Mouse (Mus musculus) forebrain, postnatal 0 days (tissue): ENCODE measurements at regions not wholly inside any gene's neighbourhood (a gene's known extent, or its start where the extent isn't known, plus 50 kb on each side); places are given as distances from the start of the nearest gene placed in this dataset.

Experiments
- ATAC-seq: fragments of 200-750 bp; cut with Nextera tagmentation; 2 replicates; pipeline ENCODE4 v1.8.0; 2017; ENCODE audit warnings: mild to moderate bottlenecking, moderate library complexity
- DNase-seq: peaks from one replicate; pipeline ENCODE4 v3.0.0-alpha.2; 2015
- H3K27ac ChIP-seq: fragments of 300-500 bp; sonication (generic); 2 replicates; pipeline ENCODE4 v1.5.1; 2014; ENCODE audit warnings: low read depth, mild to moderate bottlenecking, antibody characterized with exemption, low read length, moderate library complexity, mixed read lengths
- H3K27me3 ChIP-seq: fragments of 300-500 bp; sonication (generic); 2 replicates; pipeline ENCODE4 v1.6.1; 2014; ENCODE audit warnings: mild to moderate bottlenecking, low read length, mixed read lengths; ENCODE audit not compliant: insufficient read depth
- H3K36me3 ChIP-seq: fragments of 300-500 bp; sonication (generic); 2 replicates; pipeline ENCODE4 v1.6.1; 2014; ENCODE audit warnings: mild to moderate bottlenecking, moderate library complexity; ENCODE audit not compliant: insufficient read depth
- H3K4me1 ChIP-seq: fragments of 300-500 bp; sonication (generic); 2 replicates; pipeline ENCODE4 v1.6.1; 2014; ENCODE audit warnings: antibody characterized with exemption; ENCODE audit not compliant: insufficient read depth
- H3K4me2 ChIP-seq: fragments of 300-500 bp; sonication (generic); 2 replicates; pipeline ENCODE4 v1.6.1; 2014; ENCODE audit warnings: low read depth, mild to moderate bottlenecking, moderate library complexity
- H3K4me3 ChIP-seq: fragments of 300-500 bp; sonication (generic); 2 replicates; pipeline ENCODE4 v1.5.1; 2014; ENCODE audit warnings: low read depth, low read length, mixed read lengths
- H3K9ac ChIP-seq: fragments of 300-500 bp; sonication (generic); 2 replicates; pipeline ENCODE4 v1.6.1; 2014; ENCODE audit warnings: mild to moderate bottlenecking
- H3K9me3 ChIP-seq: fragments of 300-500 bp; sonication (generic); 2 replicates; pipeline ENCODE4 v1.6.1; 2016; ENCODE audit warnings: low read length
- CTCF ChIP-seq: sonication (generic); IDR thresholded peaks from 2 replicates; pipeline ENCODE4 v1.5.1; 2016; ENCODE audit warnings: antibody characterized with exemption, control low read depth, low read depth
- WGBS: fragments of 180-500 bp; shearing (Covaris S2); extraction: QIAGEN DNeasy Blood & Tissue Kit; methylation state at CpG from one replicate; pipeline ENCODE4 v1.1.7; 2014; 5-methylcytosine and 5-hydroxymethylcytosine counted together

DNA sequence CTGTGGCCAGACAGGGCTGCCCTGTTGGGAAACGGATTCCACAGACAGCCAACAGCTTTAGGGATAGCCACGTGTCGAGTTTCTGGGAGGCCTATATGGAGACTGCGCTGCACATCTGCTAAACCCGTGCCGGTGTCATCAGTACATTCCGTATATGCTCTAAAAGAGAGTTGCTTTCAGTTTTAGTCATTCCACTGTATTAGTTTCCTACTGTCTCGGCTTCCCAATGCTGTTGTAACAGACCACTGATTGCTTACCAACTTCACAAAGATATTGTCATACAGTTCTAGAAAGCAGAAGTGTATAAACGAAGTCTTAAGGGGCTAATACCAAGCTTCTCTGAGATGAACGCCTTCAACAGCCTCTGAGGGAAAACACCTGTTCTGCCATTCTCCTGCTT, 622.5 kb downstream of the Stpg2 start:
- 90% methylated on average over 10 of the region's 10 CpGs for WGBS
- DNase-seq: no peak
- no peak for TF ChIP-seq CTCF
- Histone ChIP-seq H3K4me3 (no peak overlapping the region), H3K36me3 (no peaks in the 10 kb centered on the region), H3K4me2 (no peak overlapping the region), H3K27me3 (no peaks in the 10 kb centered on the region), H3K9ac (no peak overlapping the region), H3K4me1 (no peaks in the 10 kb centered on the region), H3K9me3 (no peaks in the 10 kb centered on the region), H3K27ac (no peak overlapping the region)
- no peak for ATAC-seq

GRCm38 (mm10) chr3:139828581-139828980, 623.1 kb downstream of the Stpg2 start:
- no peak for ATAC-seq
- Histone ChIP-seq H3K27me3 (no peaks in the 10 kb centered on the region), H3K4me3 (no peak overlapping the region), H3K36me3 (no peaks in the 10 kb centered on the region), H3K4me2 (no peak overlapping the region), H3K9me3 (no peaks in the 10 kb centered on the region), H3K4me1 (no peaks in the 10 kb centered on the region), H3K9ac (no peak overlapping the region), H3K27ac (no peak overlapping the region)
- 54% methylated on average over 2 of the region's 2 CpGs for WGBS
- no peak for DNase-seq
- no peak for TF ChIP-seq CTCF

DNA sequence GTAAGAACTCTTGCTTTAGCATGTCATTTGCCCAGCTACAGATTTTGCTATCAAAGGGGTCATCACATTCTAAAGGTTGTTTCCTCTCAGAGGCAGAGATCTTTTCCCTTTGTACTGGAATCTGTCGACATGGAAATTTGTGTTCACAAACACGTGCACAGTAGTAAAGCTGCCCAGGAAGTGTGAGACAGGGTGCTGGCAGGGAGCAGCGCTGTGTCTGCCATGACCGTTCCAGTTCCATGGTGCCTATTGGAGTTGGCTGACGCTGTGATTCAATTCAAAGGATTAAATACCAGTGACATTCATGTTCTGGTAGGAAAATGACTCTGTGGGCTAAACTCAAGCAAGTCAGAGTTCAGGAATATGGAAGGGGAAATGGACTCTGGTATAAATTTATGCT, 627.1 kb downstream of the Stpg2 start:
- 51% methylated on average over 5 of the region's 5 CpGs for WGBS
- peak; percentile 17 for DNase-seq

GRCm38 (mm10) chr3:139842015-139842414, 636.5 kb downstream of the Stpg2 start:
- TF ChIP-seq CTCF: no peak
- ATAC-seq (no peak), DNase-seq (no peak)
- no peaks in the 10 kb centered on the region for H3K36me3 ChIP-seq
- WGBS: 95% methylated on average over 3 of the region's 3 CpGs
- no peak overlapping the region for H3K4me2 ChIP-seq
- H3K4me1 ChIP-seq: no peaks in the 10 kb centered on the region
- no peaks in the 10 kb centered on the region for H3K9me3 ChIP-seq
- H3K27me3 ChIP-seq: no peaks in the 10 kb centered on the region
- H3K27ac ChIP-seq: no peak overlapping the region
- H3K9ac ChIP-seq: no peak overlapping the region
- H3K4me3 ChIP-seq: no peak overlapping the region

More for the DNA sequence above, 627.1 kb downstream of the Stpg2 start:
- no peak overlapping the region for H3K9ac ChIP-seq
- TF ChIP-seq CTCF: no peak
- H3K4me2 ChIP-seq: no peak overlapping the region
- H3K27me3 ChIP-seq: no peaks in the 10 kb centered on the region
- ATAC-seq: peak; percentile 91
- H3K36me3 ChIP-seq: no peaks in the 10 kb centered on the region
- H3K27ac ChIP-seq: no peak overlapping the region
- no peak overlapping the region for H3K4me3 ChIP-seq
- no peaks in the 10 kb centered on the region for H3K9me3 ChIP-seq
- no peaks in the 10 kb centered on the region for H3K4me1 ChIP-seq

GRCm38 (mm10) chr3:139842988-139843605, 637.6 kb downstream of the Stpg2 start:
- Histone ChIP-seq H3K9ac (no peak overlapping the region), H3K36me3 (no peaks in the 10 kb centered on the region), H3K4me2 (no peak overlapping the region), H3K27ac (no peak overlapping the region), H3K27me3 (no peaks in the 10 kb centered on the region), H3K9me3 (no peaks in the 10 kb centered on the region), H3K4me3 (no peak overlapping the region), H3K4me1 (no peaks in the 10 kb centered on the region)
- TF ChIP-seq CTCF: no peak
- DNase-seq: peak; percentile 62
- 58% methylated on average over 5 of the region's 5 CpGs for WGBS
- ATAC-seq: peak; percentile 91

DNA sequence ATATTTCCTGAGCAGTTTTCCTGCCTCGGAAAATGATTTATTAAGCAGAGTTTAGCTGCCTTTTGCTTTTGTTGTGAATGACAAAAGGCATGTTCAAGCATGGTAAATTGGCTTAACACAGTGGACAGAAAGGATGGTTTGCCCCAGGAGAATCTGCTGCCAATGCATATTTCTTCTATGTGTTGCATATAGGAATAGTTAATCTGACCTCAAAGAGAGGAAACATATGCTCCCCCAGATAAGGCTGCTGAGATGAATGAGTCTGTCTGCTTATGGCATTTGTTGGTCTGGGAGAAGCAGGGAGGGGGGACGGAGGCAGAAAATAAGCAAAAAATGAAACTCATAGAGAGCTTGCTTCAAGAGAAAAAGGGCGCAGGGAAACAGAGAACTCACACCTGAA, 638.9 kb downstream of the Stpg2 start:
- H3K4me1 ChIP-seq: no peaks in the 10 kb centered on the region
- H3K27ac ChIP-seq: no peak overlapping the region
- H3K9me3 ChIP-seq: no peaks in the 10 kb centered on the region
- ATAC-seq (no peak), DNase-seq (no peak)
- H3K4me2 ChIP-seq: no peak overlapping the region
- no peaks in the 10 kb centered on the region for H3K27me3 ChIP-seq
- WGBS: 71% methylated on average over 3 of the region's 3 CpGs
- TF ChIP-seq CTCF: no peak
- H3K9ac ChIP-seq: no peak overlapping the region
- H3K36me3 ChIP-seq: no peaks in the 10 kb centered on the region
- no peak overlapping the region for H3K4me3 ChIP-seq

DNA sequence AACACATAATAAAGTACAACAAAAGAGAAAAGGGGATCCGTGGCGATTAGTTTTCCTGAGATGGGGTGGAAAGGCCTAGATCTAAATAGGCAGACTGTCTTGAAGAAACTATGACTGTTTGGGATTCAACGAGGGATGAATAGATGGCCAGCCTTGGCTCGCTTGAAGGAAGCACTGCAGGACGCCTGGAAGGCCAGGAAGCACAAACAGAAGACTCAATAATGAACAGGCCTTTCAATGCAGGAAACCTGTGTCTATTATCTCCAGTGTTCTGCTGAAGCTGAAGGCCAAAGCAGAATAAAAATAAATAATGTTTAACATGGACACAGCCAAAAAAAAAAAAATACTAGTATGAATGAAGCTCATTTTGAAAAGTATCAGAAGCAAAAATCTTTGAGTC, 642.3 kb downstream of the Stpg2 start:
- Histone ChIP-seq H3K36me3 (no peaks in the 10 kb centered on the region), H3K4me1 (no peaks in the 10 kb centered on the region), H3K9me3 (no peaks in the 10 kb centered on the region), H3K9ac (no peak overlapping the region), H3K4me3 (no peak overlapping the region), H3K27me3 (no peaks in the 10 kb centered on the region), H3K4me2 (no peak overlapping the region), H3K27ac (no peak overlapping the region)
- WGBS: 25% methylated on average over 5 of the region's 5 CpGs
- no peak for TF ChIP-seq CTCF
- no peak for ATAC-seq
- no peak for DNase-seq
